Mouse (Mus musculus) lung, postnatal 10 days (tissue): Measurements from ENCODE around the gene Bard1.

Experiments
- DNase-seq: peaks from one replicate; pipeline ENCODE4 v3.0.0; 2021

Bard1 gene

DNA sequence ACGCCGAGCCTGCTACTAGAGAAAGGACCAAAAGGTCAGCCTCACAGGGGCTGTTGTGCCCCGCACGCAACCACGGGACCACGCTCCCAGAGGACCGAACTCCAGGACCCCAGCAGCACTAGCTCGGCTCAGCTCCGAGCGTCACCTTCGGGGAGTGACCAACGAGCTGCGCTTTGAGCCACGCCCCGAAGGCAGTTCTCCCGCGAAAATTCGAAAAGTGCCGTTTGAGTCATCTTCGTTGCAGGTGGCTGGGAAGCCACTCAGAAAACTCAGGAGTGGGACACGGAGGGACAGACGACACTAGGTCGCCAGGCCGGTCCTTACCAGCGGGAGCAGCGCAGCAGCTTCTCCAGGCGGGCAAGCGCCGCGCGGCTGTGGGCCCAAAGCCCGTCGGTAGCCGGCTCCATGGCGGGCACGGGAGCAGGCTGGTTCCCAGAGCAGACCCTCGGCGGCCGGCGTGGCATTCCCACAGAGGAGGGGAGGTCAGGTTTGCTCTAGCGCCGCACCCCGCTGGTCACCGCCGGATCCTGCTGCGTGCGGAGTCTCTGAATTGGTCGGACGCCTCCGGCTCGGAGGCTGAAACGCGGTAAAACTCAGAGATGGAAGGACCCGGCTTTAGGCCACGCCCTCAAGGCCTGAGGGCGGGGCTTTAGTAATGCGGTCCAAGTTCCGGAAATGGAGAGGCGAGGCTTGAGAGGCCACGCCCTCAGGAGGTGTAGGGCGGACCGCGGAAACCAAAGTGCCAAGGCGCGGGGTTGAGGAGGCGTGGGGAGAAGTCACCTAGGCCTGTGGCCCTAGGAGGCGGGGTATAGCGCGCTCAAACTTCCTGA lies at the start of gene Bard1:
Bard1 (minus strand) TSS at position 803 of the 830 bp plus-strand sequence.
- peak; percentile 96 for DNase-seq

- DNase-seq = no peak
These were observed 24.2 kb upstream of the Bard1 start for GRCm38 (mm10) chr1:71127171-71127570.

- DNase-seq = no peak
These were observed 15.6 kb upstream of the Bard1 start for GRCm38 (mm10) chr1:71118511-71118910.

DNA sequence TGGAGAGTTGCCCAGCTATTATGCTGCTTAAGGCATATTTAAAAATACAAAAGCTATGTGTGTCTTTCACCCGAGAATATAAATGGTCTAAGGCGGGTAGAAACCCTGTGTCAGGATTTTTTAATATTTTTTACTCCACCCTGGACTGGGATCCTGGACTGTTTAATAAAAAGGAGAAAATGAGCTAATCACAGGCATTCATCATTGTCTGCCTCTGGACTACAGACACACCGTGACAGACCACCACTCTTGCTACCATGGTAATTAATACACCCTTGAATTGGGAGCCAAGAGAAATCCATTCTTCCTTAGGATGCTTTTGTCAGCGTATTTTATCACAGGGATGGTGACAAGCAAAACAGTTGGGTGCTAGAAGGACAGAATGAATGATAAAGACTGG lies 14.3 kb upstream of the Bard1 start:
- no peak for DNase-seq

DNA sequence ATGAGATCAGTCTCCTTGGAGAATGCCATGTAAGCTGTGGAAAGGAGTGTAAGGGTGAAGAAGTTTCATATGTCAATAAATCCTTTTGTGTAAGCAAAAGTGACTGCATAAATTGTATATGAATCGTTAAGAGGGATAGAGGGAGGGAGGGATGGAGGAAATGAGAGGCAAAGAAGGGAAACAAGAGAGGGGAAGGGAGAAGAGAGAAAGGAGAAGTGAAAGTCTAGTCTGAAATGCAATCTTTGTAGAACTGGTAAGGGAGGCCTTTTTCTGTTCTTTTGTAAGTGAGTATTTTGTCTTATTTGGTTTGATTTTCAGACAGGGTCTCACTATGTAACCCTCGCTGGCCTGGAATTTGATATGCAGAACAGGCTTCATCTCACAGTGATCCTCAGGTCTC lies 12.8 kb upstream of the Bard1 start:
- DNase-seq = no peak

DNA sequence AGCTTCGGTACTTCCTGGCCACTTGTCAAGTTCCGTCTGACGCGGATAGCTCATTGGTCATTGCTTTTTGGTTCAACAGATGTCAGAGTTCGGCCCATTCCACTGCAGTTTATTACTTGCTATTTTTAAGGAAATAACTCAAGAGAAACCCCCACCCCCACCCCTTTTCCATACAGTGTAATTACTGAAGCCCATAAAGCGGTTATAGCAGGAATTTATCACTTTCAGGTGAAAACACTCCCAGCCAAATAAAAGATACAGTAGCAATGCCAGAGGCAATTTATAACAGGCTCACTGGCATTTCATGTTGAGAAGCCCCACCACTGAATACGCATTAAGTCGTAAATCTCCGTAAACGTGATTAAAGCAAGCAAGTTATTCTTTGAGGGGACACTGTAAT lies 6.9 kb upstream of the Bard1 start:
- no peak for DNase-seq

DNA sequence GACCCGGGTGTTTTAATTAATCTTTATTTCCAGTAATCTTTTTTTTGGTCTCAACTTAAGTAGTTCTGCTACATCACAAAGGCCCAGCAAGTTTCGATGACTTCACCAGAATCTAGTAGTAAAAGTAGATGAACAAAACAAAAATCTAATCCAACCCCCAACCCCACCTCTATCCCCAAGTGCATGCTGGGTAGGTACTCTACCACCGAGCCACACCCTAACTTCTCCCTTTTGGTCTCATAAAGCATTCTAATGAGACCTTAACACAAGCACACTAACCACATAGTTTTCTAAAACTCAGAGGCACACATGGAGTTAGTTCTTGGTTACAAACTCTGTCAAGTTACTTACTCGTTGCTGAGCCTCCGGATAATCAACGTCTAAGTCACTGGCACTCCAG lies 3.2 kb upstream of the Bard1 start:
- no peak for DNase-seq

DNA sequence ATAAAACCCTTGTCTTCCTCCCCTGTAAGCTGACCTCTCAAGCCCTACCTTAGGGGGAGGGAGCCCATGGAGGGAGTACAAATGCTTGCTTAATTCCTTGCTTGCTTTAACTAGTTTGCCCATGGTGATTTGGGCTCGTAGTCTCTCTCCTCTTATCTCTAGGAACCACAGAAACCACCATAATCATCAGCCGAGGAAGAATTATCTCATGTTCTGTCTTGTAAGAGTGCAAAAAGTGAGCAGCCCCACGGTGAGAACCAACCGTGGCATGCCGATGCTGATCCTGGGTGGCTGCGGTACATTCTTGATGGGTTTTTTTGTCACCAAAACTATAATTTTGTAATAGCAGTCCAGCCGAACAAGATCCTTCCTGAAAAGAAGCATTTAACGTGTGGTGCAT lies 2.8 kb upstream of the Bard1 start:
- DNase-seq = no peak

GRCm38 (mm10) chr1:71103174-71103864 lies 373 bp upstream of the Bard1 start:
- DNase-seq = peak; percentile 6

DNA sequence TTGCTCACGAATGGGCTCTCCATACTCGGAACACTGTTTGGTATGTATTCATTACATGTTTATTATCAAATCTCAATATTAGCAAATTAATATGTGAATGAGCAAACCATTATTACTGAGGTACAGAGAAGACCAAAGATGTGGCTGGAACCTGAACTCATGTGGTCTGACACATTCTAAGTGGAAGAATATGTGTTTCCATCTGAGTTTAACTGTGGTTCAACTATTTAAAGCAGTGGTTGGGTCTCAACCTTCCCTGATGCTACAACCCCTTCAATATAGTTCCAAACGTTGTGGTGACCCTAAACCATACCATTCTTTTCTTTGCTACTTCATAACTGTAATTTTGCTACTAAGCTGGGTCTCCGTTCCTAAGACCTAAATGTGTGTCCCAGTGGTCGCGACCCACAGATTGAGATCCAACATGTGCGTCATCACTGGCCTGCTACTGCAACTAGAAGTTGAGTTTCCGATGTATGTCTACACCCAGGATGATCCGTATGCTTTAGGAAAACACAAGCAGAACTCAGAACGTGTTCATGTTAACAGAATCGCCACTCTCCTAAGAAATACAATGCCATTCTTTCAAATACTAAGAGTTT lies 1.5 kb downstream of the Bard1 start:
- no peak for DNase-seq

DNA sequence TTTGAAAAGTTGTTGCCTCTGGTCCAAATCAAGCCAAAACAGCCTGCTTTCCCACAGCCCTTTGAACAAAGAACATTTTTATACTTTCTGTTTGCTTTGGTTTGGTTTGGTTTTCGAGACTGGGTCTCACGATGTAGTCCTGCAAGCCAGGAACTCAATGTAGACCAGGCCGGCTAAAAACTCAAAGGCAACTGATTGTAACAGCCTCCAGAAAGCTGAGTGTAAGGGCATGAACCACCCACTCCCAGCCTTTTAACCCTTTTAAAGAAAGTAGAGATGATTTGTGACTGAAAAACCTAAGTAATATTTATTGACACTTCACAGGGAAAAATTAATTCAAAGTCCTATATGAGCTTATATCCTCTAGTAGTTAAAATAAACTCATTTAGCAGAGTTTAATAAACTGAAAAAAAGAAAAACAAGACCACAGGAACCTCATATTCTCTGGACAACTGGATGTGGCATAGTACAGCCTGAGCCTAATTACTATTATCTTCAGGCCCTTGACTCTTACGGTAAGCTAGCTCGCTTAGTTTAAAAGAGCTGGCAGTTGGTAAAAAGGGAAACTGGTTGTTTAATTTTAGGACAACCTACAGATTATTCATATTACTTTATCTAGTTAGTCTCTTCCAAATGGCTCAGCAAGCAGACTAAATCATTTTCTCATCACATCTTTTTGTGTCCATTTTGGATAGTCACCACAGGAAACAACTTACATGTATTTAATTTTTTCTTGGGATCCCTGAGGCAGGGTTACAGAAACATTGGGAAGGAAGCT lies 2.2 kb downstream of the Bard1 start:
- DNase-seq = no peak

DNA sequence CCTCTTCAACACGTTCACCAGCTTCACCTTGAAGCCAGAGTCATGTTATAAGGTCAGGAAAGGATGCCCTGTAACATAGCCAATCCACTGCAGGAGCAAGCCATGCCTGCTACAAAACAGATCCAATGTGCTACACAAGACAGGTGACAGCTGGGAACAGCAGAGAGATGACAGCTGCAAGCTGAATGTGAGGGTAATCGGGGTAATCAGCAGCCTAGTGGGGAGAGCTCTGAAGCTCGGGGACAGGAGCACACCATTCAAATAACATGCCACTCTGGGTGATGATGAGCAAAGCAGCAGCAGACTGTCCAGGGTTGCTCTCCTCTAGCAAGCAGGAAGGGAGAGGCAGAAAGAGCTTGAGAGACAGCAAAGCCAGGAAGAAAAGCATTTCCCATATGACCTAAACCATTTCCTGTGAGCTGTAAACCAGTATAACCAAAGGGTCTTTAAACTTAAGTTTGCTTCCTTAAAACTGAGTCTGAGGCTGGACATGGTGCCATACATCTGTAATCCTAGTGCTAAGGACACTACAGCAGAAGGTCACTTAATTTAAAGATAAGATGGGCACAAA lies 2.9 kb downstream of the Bard1 start:
- DNase-seq = peak; percentile 2

- no peak for DNase-seq
These were observed 6.9 kb downstream of the Bard1 start for GRCm38 (mm10) chr1:71096031-71096430.

GRCm38 (mm10) chr1:71095211-71095805 lies 7.6 kb downstream of the Bard1 start:
- no peak for DNase-seq

GRCm38 (mm10) chr1:71075651-71076050 lies 27.3 kb downstream of the Bard1 start:
- DNase-seq = no peak

- no peak for DNase-seq
These were observed 32.2 kb downstream of the Bard1 start for GRCm38 (mm10) chr1:71070771-71071170.

DNA sequence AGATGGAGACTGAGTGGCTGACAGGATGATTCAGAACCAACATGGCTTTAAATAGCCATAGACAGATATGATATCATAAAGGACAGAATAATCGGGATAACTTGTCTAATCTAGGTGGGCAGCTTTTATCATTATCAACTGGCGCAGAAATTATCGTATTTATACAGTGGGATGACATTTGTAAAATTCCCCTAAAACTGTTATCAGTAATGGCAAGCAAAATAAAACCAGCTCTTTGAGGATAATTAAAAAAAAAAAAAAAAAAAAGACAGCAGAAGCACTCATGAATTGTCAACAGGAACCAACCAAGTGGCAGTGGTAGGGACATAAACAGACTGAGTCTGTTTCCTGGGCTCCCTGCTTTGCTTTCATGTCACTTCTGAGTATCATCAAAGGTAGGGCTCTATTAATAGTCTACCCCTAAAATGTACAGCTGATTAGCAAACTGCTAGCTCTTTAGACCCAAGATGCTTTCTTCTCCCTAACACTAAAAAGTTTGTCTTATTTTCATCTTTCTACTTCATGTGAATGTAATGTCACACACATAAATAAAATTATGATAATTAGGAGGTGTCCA lies 34.1 kb downstream of the Bard1 start:
- no peak for DNase-seq

GRCm38 (mm10) chr1:71063885-71064492 lies 39.0 kb downstream of the Bard1 start:
- DNase-seq = no peak

GRCm38 (mm10) chr1:71056143-71056542 lies 46.8 kb downstream of the Bard1 start:
- DNase-seq = no peak

DNA sequence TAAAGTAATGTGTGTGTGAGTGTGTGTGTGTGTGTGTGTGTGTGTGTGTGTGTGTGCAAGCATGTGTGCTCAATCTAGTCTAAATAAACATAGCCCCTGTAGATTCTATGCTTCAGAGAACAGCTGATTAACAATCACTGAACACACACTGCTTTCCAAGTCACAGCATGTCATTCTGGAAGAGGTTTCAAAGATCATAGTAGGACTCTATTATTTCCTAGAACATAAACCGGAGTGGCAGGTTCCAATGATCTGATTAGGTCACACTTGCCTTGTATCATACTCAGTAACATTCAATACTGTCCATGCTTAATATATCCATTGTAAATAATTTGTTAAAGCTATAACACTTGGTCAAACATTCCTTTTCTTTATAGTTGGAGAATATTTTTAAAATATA lies 47.5 kb downstream of the Bard1 start:
- DNase-seq = no peak

DNA sequence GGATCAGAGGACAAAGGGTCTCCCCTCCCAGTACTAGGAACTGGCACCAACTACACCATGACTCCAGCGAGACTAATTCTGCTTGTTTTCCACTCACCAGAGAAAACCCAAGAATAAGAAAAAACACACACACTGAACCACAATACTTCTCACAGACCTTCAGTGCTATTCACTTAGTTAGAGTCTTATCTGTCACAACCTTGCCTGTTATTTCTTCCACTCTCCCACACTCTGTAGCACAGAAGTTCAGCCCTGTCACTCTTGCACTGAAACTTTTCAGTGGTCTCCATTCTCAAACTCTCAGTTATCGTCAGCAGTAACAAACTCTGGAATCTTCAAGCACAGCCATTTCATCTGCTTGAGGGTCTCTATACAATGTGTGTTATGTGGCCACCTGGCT lies 50.2 kb downstream of the Bard1 start:
- DNase-seq = no peak

DNA sequence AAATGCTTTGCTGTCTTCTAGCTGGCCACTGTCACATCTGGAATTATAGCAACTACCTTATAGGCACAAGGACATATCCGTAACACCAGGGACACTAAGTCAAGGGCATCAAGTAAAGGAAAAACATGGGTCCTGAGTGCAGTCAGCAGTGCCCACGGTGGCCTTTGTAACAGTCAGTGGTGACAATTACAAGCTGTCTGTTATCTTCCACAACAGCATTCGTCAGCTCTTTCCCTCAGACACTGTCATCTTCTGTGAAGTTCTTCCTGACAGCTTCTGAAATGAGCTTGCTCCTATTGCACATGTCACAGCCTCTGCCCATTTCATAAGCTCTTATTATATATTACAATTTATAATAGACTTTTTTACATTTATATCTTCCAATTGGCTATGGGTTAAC lies 50.7 kb downstream of the Bard1 start:
- no peak for DNase-seq
